In genomic region chr2:35173666-35174065, GRCm38 (mm10) we compare ENCODE assay signal across 25 mouse cellular contexts. TPM values are rescaled to one million over a fixed set of nuclear protein-coding genes. Genes with fewer than 3 reads are reported as not detected.
A peak's percentile ranks its signal among the peaks of the same experiment; 100 is the strongest.
DNase-seq lines count a peak whose midpoint lies in the region; ATAC-seq lines count a peak whose summit lies in the region.
"Had no signal": no experiment of that assay in that cellular context is flagged by ENCODE, and none has a peak within 500 bp of the region (broad histone marks: within the 10 kb centered on the region; RNA-seq: fewer than 3 reads in every experiment).

No protein-coding gene starts in this region.

- H3K9me3 ChIP-seq in heart, embryonic 13.5 days: no peaks in the 10 kb centered on the region
- H3K9me3 ChIP-seq in lung, embryonic 15.5 days: no peaks in the 10 kb centered on the region
- H3K9me3 ChIP-seq in intestine, embryonic 15.5 days: no peaks in the 10 kb centered on the region
- H3K9me3 ChIP-seq: embryonic facial prominence, embryonic 15.5 days; forebrain, embryonic 12.5 days; limb, embryonic 13.5 days; liver, embryonic 12.5 days; neural tube, embryonic 13.5 days had no signal

- H3K36me3 ChIP-seq in heart, embryonic 13.5 days: peaks cover 99% of the 10 kb centered on the region
- peaks cover 90% of the 10 kb centered on the region for H3K36me3 ChIP-seq in lung, embryonic 15.5 days
- peaks cover 54% of the 10 kb centered on the region for H3K36me3 ChIP-seq in intestine, embryonic 15.5 days

- no peak for ATAC-seq in heart, embryonic 13.5 days (ENCODE audit: extremely low read depth, insufficient number of reproducible peaks, low FRiP score, low TSS enrichment)
- peak; percentile 60; the same call in 1 of the 2 replicates for ATAC-seq in lung, embryonic 15.5 days (ENCODE audit: borderline replicate concordance, extremely low read depth, low FRiP score, low TSS enrichment)
- no peak for ATAC-seq in intestine, embryonic 15.5 days
- ATAC-seq in monocyte, adult 5-6 weeks (replicated peaks; ENCODE audit: insufficient number of reproducible peaks, low FRiP score, low TSS enrichment, poor library complexity, severe bottlenecking): 0 out of 2 replicates have a peak, but pooled peaks have one; percentile 16
- ATAC-seq: forebrain, postnatal 0 days; liver, embryonic 12.5 days; liver, postnatal 0 days; midbrain, embryonic 16.5 days; Patski had no signal

- H3K4me3 ChIP-seq in heart, embryonic 13.5 days: no peak overlapping the region
- no peak overlapping the region for H3K4me3 ChIP-seq in lung, embryonic 15.5 days
- H3K4me3 ChIP-seq in intestine, embryonic 15.5 days (replicated peaks): no peak overlapping the region
- H3K4me3 ChIP-seq: embryonic facial prominence, embryonic 15.5 days; forebrain, embryonic 12.5 days; limb, embryonic 13.5 days; liver, embryonic 12.5 days; neural tube, embryonic 13.5 days had no signal

- H3K4me1 ChIP-seq in heart, embryonic 13.5 days: peaks cover 35% of the 10 kb centered on the region
- peaks cover 16% of the 10 kb centered on the region for H3K4me1 ChIP-seq in lung, embryonic 15.5 days
- H3K4me1 ChIP-seq in intestine, embryonic 15.5 days (replicated peaks): 0 out of 2 replicates have a peak, but pooled peaks cover 2% of the 10 kb centered on the region
- H3K4me1 ChIP-seq: forebrain, embryonic 12.5 days; neural tube, embryonic 13.5 days had no signal

- no peak for DNase-seq in heart, adult 8-10 months (ENCODE audit: low spot score)
- no peak for DNase-seq in lung, postnatal 25 days (ENCODE audit: low spot score)
- no peak for DNase-seq in cerebellum, adult 11-12 months
- DNase-seq: adrenal gland, postnatal 10 days; cerebellum, adult 11 months; cerebellum, adult 9-11 months; forebrain, postnatal 0 days; gastrocnemius, postnatal 10 days; kidney, adult 8-10 months; liver, postnatal 0 days; right cerebral cortex, postnatal 4 days had no signal

- H3K27ac ChIP-seq in heart, embryonic 13.5 days (replicated peaks): 0 out of 2 replicates have a peak overlapping the region, but pooled peaks have one; percentile 61
- H3K27ac ChIP-seq in lung, embryonic 15.5 days: 0 out of 2 replicates have a peak overlapping the region, but pooled peaks have one; percentile 56
- peak overlapping the region; percentile 41; the same call in 1 of the 2 replicates for H3K27ac ChIP-seq in intestine, embryonic 15.5 days
- H3K27ac ChIP-seq: forebrain, embryonic 12.5 days; hindbrain, embryonic 14.5 days; liver, embryonic 12.5 days; neural tube, embryonic 13.5 days had no signal

- 88% methylated on average over 5 of the region's 5 CpGs for WGBS in heart, embryonic 13.5 days
- WGBS in lung, embryonic 15.5 days: 80% methylated on average over 5 of the region's 5 CpGs
- 92% methylated on average over 5 of the region's 5 CpGs for WGBS in intestine, embryonic 15.5 days

- H3K4me2 ChIP-seq in heart, embryonic 13.5 days: no peak overlapping the region
- no peak overlapping the region for H3K4me2 ChIP-seq in lung, embryonic 15.5 days
- no peak overlapping the region for H3K4me2 ChIP-seq in intestine, embryonic 15.5 days (replicated peaks)
- H3K4me2 ChIP-seq: embryonic facial prominence, embryonic 15.5 days; forebrain, embryonic 12.5 days; heart, embryonic 11.5 days; hindbrain, embryonic 14.5 days; limb, embryonic 13.5 days; liver, embryonic 12.5 days; midbrain, embryonic 11.5 days; neural tube, embryonic 13.5 days had no signal

- H3K27me3 ChIP-seq in heart, embryonic 13.5 days (replicated peaks): no peaks in the 10 kb centered on the region
- no peaks in the 10 kb centered on the region for H3K27me3 ChIP-seq in lung, embryonic 15.5 days
- no peaks in the 10 kb centered on the region for H3K27me3 ChIP-seq in intestine, embryonic 15.5 days (replicated peaks)
- H3K27me3 ChIP-seq: embryonic facial prominence, embryonic 15.5 days; forebrain, embryonic 12.5 days; limb, embryonic 13.5 days; liver, embryonic 12.5 days; neural tube, embryonic 13.5 days; Patski had no signal

- H3K9ac ChIP-seq in heart, embryonic 13.5 days: no peak overlapping the region
- H3K9ac ChIP-seq in lung, embryonic 15.5 days: no peak overlapping the region
- H3K9ac ChIP-seq in intestine, embryonic 15.5 days: no peak overlapping the region
- H3K9ac ChIP-seq: embryonic facial prominence, embryonic 15.5 days; forebrain, embryonic 12.5 days; forebrain, postnatal 0 days; hindbrain, embryonic 14.5 days; limb, embryonic 13.5 days; liver, embryonic 12.5 days; liver, postnatal 0 days; neural tube, embryonic 13.5 days had no signal

RNA-seq across cellular contexts. Expression of gene Rab14, which starts 27.3 kb away (rescaled TPM):
- polyA plus RNA-seq in heart, embryonic 13.5 days (2015; fragmentation: Nextera tagmentation; extraction: Ambion mirVana): 228 and 262 TPM in 2 replicates
- 100 to 1,000 TPM; 120 to 139 (median 132) TPM for total RNA-seq in heart, adult 8-10 months (2022)
- polyA plus RNA-seq in lung, embryonic 15.5 days (2015; fragmentation: Nextera tagmentation; extraction: Ambion mirVana): 315 and 333 TPM in 2 replicates
- polyA plus RNA-seq in intestine, embryonic 15.5 days (2015; fragmentation: Nextera tagmentation; extraction: Ambion mirVana): 292 and 338 TPM in 2 replicates
- total RNA-seq in monocyte, adult 5-6 weeks (2017): 195 to 215 TPM (median 203 TPM) in 3 replicates

Comparison
In these comparisons a context has a peak if more than half of its experiments do, and no peak if none do; other contexts are left out.
1. ATAC-seq: peak in lung, embryonic 15.5 days (single experiment) and monocyte, adult 5-6 weeks (single experiment); none in heart, embryonic 13.5 days (single experiment) and intestine, embryonic 15.5 days (single experiment).
2. Peak in every context shown above with its lines, with median percentiles within 50 percentile points of each other: H3K27ac ChIP-seq.